Mouse (Mus musculus): Measurements from ENCODE around the gene Pcgf2. TPM values are rescaled to one million over a fixed set of nuclear protein-coding genes. Genes with fewer than 3 reads are reported as not detected.

Gene Pcgf2
- polyA plus RNA-seq, 1 experiment from 2014 or later = 22.6 TPM

DNA sequence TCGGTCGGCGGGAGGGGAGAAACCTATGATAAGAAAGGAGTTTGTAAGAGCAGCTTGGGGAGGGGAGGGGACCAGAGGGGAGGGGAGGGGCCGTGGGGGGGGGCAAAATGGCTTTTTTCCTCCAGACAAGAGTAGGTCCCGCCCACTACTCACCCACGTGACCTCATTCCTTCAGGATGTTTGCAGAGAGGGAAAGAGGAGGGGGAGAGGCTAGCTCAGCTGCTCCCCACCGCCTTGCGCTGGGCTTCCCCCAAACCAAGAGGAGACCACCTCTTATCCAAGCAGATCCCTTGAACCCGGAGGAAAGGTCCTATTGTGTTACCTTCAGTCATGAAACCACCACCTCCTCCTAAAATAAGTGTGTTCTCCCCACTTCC is 683 bp downstream of the Pcgf2 start:
- ATAC-seq (ENCODE audit: low read depth) = peak; percentile 45
- H3K4me1 ChIP-seq (replicated peaks) = peaks cover 63% of the 10 kb centered on the region
- peak overlapping the region; percentile 91 for H3K4me2 ChIP-seq
- 2% methylated on average over 8 of the region's 9 CpGs for WGBS
- H3K9ac ChIP-seq = peak overlapping the region; percentile 97
- H3K27ac ChIP-seq (replicated peaks) = peak overlapping the region; percentile 99
- no peaks in the 10 kb centered on the region for H3K36me3 ChIP-seq
- no peaks in the 10 kb centered on the region for H3K9me3 ChIP-seq
- H3K27me3 ChIP-seq = no peaks in the 10 kb centered on the region
- H3K4me3 ChIP-seq = peak overlapping the region; percentile 82

DNA sequence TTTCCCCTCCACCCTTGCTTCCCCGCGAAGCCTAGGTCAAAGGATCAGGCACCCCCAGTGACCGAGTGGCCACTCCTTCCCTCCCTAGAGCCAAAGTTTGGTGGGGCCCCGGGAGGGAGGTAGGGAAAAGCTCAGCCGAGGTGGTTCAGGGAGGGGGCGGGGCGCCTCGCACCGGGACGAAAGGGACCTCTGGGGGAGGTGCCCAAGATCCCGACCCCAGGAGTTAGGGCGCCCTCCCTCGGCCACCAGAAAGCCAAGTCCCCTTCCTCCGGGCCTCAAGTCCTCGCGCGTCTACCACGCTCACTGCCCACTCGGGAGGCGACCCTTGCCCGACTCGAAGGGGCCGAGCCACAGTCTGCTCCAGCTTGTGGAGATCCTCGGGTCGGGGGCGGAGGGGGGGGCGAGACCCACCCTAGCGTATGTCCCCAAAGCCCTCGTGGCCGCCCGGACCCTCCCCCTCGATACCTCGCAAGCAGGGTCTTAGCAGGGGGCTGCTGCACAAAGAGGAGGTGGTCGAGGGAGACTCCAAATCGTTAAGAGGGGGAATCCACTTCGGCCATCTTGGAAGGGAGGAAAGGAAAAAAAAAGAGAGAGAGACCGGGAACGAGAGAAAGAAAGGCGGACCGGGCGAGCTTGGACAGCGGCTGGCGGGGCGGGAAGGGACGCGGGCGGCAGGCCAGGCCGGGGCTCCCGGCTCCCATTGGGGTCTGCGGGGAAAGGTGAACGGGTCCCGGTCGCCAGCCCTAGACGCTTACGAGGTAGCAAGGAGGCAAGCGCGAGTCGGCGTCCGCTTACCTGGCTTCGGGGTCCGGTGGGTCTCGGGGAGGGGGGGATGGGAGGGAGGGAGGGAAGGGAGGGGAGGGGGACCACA is 1.3 kb downstream of the Pcgf2 start:
- Histone ChIP-seq H3K9me3 (no peaks in the 10 kb centered on the region), H3K27ac (replicated peaks) (peak overlapping the region; percentile 99), H3K9ac (peak overlapping the region; percentile 97), H3K36me3 (no peaks in the 10 kb centered on the region), H3K27me3 (no peaks in the 10 kb centered on the region), H3K4me2 (peak overlapping the region; percentile 91), H3K4me1 (replicated peaks) (peaks cover 63% of the 10 kb centered on the region), H3K4me3 (peak overlapping the region; percentile 82)
- WGBS = 1% methylated on average over 57 of the region's 63 CpGs
- ATAC-seq (ENCODE audit: low read depth) = no peak; the same call in 1 of the 2 replicates

DNA sequence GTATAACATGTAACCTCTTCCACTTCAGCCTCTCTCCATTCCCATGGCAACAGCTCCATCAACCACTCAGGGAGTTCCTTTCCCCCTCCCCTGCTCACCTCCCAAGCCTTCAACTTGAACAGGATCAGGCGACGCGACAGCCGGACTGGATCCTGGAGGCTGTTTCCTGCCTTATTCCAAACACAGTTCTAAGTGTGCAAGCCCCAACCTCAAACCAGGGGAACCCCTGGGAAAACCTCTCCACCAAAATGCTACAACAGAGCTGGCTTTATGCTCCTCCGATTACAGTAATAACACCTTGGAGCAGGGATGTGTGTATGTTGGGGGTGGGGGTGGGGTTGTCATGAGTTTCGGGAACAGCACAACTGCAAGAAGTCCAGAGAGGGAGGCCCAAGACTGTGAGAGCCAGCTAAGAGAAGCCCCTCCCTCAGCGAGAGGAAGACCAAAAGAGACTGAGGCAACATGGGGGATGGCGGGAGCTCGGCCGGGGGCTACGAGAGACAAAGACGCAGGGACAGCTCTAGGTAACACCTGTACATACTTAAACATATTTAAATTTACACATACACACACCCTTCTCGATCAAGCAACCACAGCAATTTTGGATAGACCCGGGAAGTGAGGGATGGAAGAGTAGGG is 2.3 kb downstream of the Pcgf2 start:
- Histone ChIP-seq H3K9ac (peak overlapping the region; percentile 97), H3K36me3 (0 out of 2 replicates have a peak, but pooled peaks cover 4% of the 10 kb centered on the region), H3K9me3 (no peaks in the 10 kb centered on the region), H3K27me3 (no peaks in the 10 kb centered on the region), H3K4me1 (replicated peaks) (peaks cover 69% of the 10 kb centered on the region), H3K27ac (replicated peaks) (peak overlapping the region; percentile 99), H3K4me2 (peak overlapping the region; percentile 91), H3K4me3 (peak overlapping the region; percentile 82)
- no peak for ATAC-seq (ENCODE audit: low read depth)
- WGBS = 1% methylated on average over 14 of the region's 14 CpGs

DNA sequence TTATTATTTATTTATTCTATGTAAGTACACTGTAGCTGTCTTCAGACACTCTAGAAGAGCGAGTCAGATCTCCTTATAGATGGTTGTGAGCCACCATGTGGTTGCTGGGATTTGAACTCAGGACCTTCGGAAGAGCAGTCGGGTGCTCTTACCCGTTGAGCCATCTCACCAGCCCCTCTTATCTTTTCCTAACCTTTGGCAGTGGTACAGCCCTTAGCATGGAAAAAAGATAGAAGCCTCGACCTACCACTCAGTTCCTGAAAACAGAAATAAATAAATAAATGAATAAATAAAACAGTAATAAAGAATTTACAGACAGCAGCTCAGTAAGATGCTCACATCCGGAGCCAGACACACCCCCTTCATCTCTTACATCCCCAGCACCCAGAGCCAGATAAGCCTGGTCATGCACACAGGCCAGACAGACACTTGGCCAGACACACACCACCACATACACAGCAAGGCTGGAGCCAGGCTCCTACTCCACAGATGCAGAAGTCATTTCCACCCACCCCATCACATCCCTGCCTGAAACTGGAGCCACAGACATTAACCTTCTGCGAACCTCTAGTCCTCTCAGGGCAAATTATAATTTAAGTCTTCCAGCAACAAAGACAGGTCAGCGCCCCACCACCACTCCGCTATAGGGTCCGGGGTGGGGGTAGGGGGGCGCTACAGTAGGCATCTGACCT is 3.0 kb downstream of the Pcgf2 start:
- Histone ChIP-seq H3K9ac (peak overlapping the region; percentile 97), H3K36me3 (peaks cover 11% of the 10 kb centered on the region), H3K4me3 (peak overlapping the region; percentile 82), H3K27ac (replicated peaks) (peak overlapping the region; percentile 99), H3K9me3 (no peaks in the 10 kb centered on the region), H3K27me3 (no peaks in the 10 kb centered on the region), H3K4me1 (replicated peaks) (peaks cover 69% of the 10 kb centered on the region), H3K4me2 (peak overlapping the region; percentile 91)
- WGBS = 58% methylated on average over 11 of the region's 11 CpGs
- no peak for ATAC-seq (ENCODE audit: low read depth)

DNA sequence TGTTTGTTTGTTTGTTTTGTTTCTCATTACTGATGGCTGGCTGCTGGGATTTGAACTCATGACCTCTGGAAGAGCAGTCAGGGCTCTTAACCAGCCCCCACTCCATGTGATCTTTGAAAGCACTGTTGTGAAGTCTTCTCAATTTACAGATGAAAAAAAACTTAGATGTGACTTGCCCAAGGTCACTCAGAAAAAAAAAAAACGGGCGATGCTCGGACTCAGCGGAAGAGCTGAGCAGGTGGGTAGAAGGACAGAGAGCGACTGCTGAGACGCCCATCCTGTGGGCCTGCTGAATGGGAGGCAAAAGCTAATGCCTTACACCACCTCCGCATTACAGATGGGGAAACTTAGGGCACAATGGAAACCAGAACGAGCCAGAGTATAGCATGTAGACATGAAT is 3.6 kb downstream of the Pcgf2 start:
- Histone ChIP-seq H3K27me3 (no peaks in the 10 kb centered on the region), H3K9me3 (no peaks in the 10 kb centered on the region), H3K4me3 (peak overlapping the region; percentile 17), H3K4me2 (peak overlapping the region; percentile 91), H3K9ac (peak overlapping the region; percentile 62; the same call in 1 of the 2 replicates), H3K27ac (replicated peaks) (peak overlapping the region; percentile 86), H3K4me1 (replicated peaks) (peaks cover 63% of the 10 kb centered on the region), H3K36me3 (peaks cover 17% of the 10 kb centered on the region)
- no peak for ATAC-seq (ENCODE audit: low read depth)
- 73% methylated on average over 8 of the region's 8 CpGs for WGBS

DNA sequence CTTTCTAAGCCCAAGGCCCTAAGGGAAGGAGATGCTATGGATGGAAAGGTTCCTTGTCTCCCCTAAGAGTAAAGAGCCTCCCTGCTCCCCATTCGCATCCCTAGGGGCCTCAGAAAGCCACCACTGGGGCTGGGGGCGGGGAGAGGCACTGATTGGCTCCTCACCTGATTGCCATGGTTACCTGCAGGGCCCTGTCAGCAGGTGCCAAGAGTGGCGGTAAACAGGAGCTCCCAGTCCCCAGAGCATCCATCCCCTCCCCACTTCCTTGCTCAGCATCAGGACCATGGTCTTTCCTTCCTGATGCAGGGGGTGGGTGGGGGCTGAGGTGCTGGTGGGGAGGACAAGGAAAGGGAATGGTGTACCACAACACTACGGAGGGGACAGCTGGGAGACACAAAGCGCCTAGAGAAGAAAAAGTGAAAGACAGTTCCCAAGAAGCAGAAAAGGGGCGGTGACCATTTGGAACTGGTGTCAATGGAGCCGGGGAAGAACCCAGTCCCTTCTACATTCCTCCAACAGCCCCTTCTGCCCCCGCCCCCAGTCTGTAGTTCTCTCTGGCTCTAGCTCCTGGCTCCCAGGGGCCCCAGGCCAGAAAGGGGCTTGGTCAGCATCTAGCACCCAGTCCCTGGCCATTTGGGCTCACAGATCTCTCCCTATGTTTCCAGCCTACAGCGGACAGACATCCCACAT is 4.4 kb downstream of the Pcgf2 start:
- 40% methylated on average over 9 of the region's 9 CpGs for whole genome bisulfite sequencing
- peak overlapping the region; percentile 62 for H3K9ac ChIP-seq
- H3K4me1 ChIP-seq (replicated peaks) = peaks cover 55% of the 10 kb centered on the region
- peak overlapping the region; percentile 27 for H3K4me3 ChIP-seq
- H3K36me3 ChIP-seq = peaks cover 26% of the 10 kb centered on the region
- no peak for ATAC-seq (ENCODE audit: low read depth)
- peak overlapping the region; percentile 91 for H3K4me2 ChIP-seq
- H3K27me3 ChIP-seq = no peaks in the 10 kb centered on the region
- peak overlapping the region; percentile 86 for H3K27ac ChIP-seq (replicated peaks)
- H3K9me3 ChIP-seq = no peaks in the 10 kb centered on the region

DNA sequence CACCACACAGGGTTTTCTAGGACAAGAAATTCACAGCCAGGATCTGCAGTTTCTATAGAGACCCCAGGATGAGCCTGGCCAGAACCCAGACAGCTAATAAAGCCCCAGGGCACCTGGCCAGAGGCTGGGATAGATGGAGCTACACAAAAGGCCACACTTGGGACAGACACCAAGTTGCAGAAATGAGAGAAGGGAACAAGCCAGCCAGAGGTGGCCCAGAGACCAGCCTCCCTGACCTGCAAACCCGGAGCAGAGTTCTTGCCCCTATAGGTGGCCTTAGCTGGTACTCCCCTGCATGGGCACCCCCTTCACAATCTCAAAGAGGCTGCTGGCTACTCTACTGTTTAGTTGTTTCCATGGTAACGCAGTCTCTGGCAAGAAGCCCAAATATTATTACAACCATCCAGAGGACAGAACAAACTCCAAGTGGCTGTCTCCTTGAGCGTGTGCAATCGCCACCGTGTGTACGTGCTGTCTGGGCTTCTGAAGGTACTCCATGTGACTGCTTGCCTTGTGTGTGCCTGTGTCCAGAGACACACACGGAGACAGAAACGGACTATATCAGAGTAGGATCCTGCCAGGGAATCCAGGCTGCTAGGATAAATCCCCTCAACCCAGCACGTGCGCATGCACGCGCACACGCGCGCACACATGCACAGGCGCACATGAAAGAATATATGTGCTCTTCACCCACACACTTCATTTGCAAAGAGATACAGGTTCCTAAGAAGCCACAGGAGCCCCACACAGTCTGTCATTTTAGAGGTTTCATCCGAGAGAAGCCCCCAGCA is 5.2 kb downstream of the Pcgf2 start:
- peak overlapping the region; percentile 86 for H3K27ac ChIP-seq (replicated peaks)
- no peaks in the 10 kb centered on the region for H3K9me3 ChIP-seq
- H3K27me3 ChIP-seq = no peaks in the 10 kb centered on the region
- H3K4me2 ChIP-seq = peak overlapping the region; percentile 91
- H3K36me3 ChIP-seq = peaks cover 33% of the 10 kb centered on the region
- ATAC-seq (ENCODE audit: low read depth) = no peak
- H3K4me1 ChIP-seq (replicated peaks) = peaks cover 52% of the 10 kb centered on the region
- H3K9ac ChIP-seq = peak overlapping the region; percentile 62
- WGBS = 51% methylated on average over 17 of the region's 17 CpGs
- H3K4me3 ChIP-seq = peak overlapping the region; percentile 27

DNA sequence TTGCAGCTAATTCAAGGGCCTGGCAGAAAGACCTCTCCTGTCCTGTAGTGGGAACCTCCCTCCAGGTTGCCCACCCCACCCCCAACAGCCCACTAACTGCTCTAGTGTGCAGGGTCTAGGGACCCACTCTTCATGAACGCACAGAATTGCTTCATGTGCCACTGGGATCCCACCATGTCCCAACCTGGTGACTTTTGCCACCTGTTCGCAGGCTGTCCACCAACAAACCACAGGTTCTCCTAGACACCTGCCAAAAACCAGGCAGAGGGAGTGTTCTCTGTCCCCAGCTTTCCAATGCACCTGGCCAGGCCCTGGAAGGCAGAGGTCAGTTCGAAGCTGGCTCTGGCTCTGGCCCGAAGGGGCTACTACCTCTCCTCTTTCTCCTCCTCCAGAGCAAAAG is 5.9 kb downstream of the Pcgf2 start:
- Histone ChIP-seq H3K27me3 (no peaks in the 10 kb centered on the region), H3K4me2 (peak overlapping the region; percentile 91), H3K36me3 (peaks cover 40% of the 10 kb centered on the region), H3K27ac (replicated peaks) (peak overlapping the region; percentile 86), H3K9ac (peak overlapping the region; percentile 41; the same call in 1 of the 2 replicates), H3K9me3 (no peaks in the 10 kb centered on the region), H3K4me1 (replicated peaks) (peaks cover 52% of the 10 kb centered on the region), H3K4me3 (0 out of 2 replicates have a peak overlapping the region, but pooled peaks have one; percentile 0)
- 77% methylated on average over 4 of the region's 4 CpGs for WGBS
- no peak for ATAC-seq (ENCODE audit: low read depth)

DNA sequence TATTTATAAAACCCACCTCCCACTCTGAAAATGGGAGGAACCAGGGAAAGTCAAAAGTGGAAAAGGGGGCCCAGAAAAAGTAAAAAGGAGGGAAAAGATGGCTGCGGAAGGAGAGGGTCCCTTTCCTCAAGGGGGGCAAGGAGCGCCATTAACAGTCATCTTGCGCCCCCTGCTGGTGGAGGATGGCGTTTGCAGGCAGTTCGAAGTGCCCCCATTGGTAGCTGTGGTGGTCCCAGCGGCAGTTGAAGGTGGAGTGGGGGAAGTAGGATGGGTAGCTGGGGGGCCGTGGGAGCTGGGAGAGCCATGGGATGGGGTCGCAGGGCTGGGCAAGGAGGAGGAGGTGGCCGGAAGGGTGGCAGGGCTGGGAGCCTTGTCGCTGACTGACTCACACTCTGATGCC is 10.4 kb downstream of the Pcgf2 start:
- H3K9me3 ChIP-seq = no peaks in the 10 kb centered on the region
- 0 out of 2 replicates have a peak overlapping the region, but pooled peaks have one; percentile 12 for H3K9ac ChIP-seq
- H3K27me3 ChIP-seq = no peaks in the 10 kb centered on the region
- H3K27ac ChIP-seq (replicated peaks) = no peak overlapping the region
- peaks cover 42% of the 10 kb centered on the region for H3K4me1 ChIP-seq (replicated peaks)
- 28% methylated on average over 10 of the region's 10 CpGs for WGBS
- no peak overlapping the region for H3K4me2 ChIP-seq
- ATAC-seq (ENCODE audit: low read depth) = no peak
- no peak overlapping the region for H3K4me3 ChIP-seq
- peaks cover 61% of the 10 kb centered on the region for H3K36me3 ChIP-seq

DNA sequence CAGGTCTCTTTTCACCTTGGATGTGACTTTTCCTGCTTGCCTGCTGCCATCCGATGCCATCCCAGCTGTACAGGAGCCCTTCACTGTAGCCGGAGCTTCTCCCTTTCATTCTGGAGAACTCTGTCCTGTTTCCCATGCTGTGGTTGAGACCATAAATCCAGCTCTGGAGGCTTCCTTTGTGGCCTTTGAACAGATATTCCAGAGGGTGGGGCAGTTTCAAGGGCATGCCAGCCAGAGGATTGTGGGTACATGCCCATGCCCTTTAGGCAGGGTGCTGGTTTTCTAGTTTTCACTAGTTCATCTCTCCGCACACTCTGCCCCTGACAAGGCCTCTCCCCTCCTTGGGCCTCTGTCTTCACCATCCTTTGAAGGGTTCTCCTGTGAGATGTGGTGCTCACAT is 13.2 kb downstream of the Pcgf2 start:
- no peaks in the 10 kb centered on the region for H3K9me3 ChIP-seq
- H3K27me3 ChIP-seq = no peaks in the 10 kb centered on the region
- no peak overlapping the region for H3K4me3 ChIP-seq
- no peak overlapping the region for H3K9ac ChIP-seq
- H3K4me2 ChIP-seq = no peak overlapping the region
- ATAC-seq (ENCODE audit: low read depth) = no peak
- H3K36me3 ChIP-seq = peaks cover 52% of the 10 kb centered on the region
- peaks cover 29% of the 10 kb centered on the region for H3K4me1 ChIP-seq (replicated peaks)
- H3K27ac ChIP-seq (replicated peaks) = no peak overlapping the region
- 71% methylated on average over 3 of the region's 3 CpGs for WGBS

All from neural tube, embryonic 13.5 days (tissue).